Mouse (Mus musculus) brain, embryonic 14.5 days (tissue): ENCODE measurements around the gene Casz1.

ENCODE experiments used
- CTCF ChIP-seq: fragments of 200-500 bp; IDR thresholded peaks from 2 replicates; pipeline ENCODE4 v1.5.1; 2012; ENCODE audit warnings: inconsistent platforms, mild to moderate bottlenecking, moderate library complexity, borderline replicate concordance; ENCODE audit not compliant: insufficient read depth, insufficient read length; ENCODE audit errors: extremely low read depth
- POLR2A ChIP-seq: fragments of 200-500 bp; IDR thresholded peaks from 2 replicates; pipeline ENCODE4 v1.6.1; 2012; ENCODE audit warnings: mild to moderate bottlenecking, inconsistent platforms, borderline replicate concordance; ENCODE audit not compliant: poor library complexity, insufficient read depth, insufficient read length, severe bottlenecking; ENCODE audit errors: extremely low read depth

GRCm38 (mm10) chr4:148900295-148901211 lies 96.3 kb downstream of the Casz1 start:
- TF ChIP-seq CTCF = no peak
- no peak for TF ChIP-seq POLR2A
